Mouse (Mus musculus): ENCODE measurements around the gene Simc1. TPM values are rescaled to one million over a fixed set of nuclear protein-coding genes. Genes with fewer than 3 reads are reported as not detected.
A peak's percentile ranks its signal among the peaks of the same experiment; 100 is the strongest.

Simc1 gene
- total RNA-seq, 2 experiments from 2014 or later, result 2.0 to 2.4 TPM

DNA sequence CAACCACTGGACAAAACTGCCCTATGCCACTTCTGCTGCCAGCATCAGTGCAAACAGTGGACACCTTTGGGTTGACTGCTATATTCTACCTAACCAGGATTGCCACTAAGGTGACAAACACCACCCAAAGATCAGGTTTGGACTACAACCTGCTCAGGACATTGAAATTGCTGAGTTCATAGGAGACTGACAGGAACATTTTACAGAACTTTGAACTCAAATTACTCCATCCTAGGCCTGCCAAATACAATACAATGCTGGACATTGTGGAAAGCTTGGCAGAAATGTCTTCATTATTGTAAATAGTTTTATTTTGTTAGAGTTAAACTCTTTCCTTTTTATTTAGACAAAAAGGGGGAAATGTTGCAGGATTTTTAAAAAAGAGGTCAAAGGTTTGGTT is 17.6 kb downstream of the Simc1 start:
- intact Hi-C loops (cut with DNase I), result no loop called here
- DNase-seq (ENCODE audit: low spot score), result no peak

- no peak for DNase-seq (ENCODE audit: low spot score)
- intact Hi-C loops (cut with DNase I), result no loop called here
Measured at GRCm38 (mm10) chr13:54527140-54527539, 23.6 kb downstream of the Simc1 start.

DNA sequence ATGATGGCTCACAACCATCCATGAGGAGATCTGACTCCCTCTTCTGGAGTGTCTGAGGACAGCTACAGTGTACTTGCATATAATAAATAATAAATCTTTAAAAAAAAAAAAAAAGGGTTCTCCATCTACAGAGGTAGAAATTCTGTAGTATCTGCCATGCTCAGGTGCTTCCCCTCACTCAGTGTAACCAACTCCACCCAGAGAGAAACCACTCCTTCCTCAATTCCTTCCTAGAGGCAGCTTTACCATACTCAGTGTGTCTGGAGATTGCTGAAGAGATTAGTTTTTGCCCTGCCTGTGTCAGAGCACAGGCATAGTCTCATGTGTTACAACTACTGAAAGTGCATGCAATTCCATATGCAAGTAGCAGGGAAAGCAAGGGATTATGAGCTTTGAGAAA is 28.6 kb downstream of the Simc1 start:
- DNase-seq (ENCODE audit: low spot score), result no peak
- intact Hi-C loops (cut with DNase I), result no loop called here

- no peak for DNase-seq (ENCODE audit: low spot score)
Measured at GRCm38 (mm10) chr13:54548036-54548435, 44.5 kb downstream of the Simc1 start.

DNA sequence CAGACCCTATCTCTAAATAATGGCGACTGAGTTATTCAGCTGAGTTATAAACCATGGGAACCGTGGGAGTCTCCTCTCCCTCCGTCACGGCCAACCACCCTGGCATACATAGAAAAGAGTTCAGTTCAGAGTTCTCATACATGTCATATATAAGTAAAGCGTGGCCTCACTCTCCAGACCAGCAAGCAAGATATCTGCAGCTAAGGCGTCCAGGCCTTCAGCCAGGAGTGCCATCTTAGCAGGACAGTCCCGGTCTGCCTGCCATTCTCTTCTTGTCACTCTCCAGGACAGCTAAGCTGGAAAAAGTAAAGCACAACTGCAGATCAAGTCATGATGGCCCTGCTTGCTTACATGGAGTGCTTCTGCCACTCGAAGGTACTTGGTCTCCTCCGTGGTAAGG is 52.6 kb downstream of the Simc1 start:
- intact Hi-C loops (cut with DNase I), result no loop called here
- DNase-seq (ENCODE audit: low spot score), result no peak

More at GRCm38 (mm10) chr13:54548036-54548435, 44.5 kb downstream of the Simc1 start:
- intact Hi-C loops (cut with DNase I), result no loop called here

GRCm38 (mm10) chr13:54556796-54557195 is 53.2 kb downstream of the Simc1 start:
- no peak for DNase-seq (ENCODE audit: low spot score)
- intact Hi-C loops (cut with DNase I), result no loop called here

GRCm38 (mm10) chr13:54557652-54558051 is 54.1 kb downstream of the Simc1 start:
- no peak for DNase-seq (ENCODE audit: low spot score)
- intact Hi-C loops (cut with DNase I), result no loop called here

- DNase-seq (ENCODE audit: low spot score), result no peak
- intact Hi-C loops (cut with DNase I), result no loop called here
Measured at GRCm38 (mm10) chr13:54559656-54560055, 56.1 kb downstream of the Simc1 start.

GRCm38 (mm10) chr13:54560608-54561007 is 57.0 kb downstream of the Simc1 start:
- intact Hi-C loops (cut with DNase I), result no loop called here
- DNase-seq (ENCODE audit: low spot score), result no peak

DNA sequence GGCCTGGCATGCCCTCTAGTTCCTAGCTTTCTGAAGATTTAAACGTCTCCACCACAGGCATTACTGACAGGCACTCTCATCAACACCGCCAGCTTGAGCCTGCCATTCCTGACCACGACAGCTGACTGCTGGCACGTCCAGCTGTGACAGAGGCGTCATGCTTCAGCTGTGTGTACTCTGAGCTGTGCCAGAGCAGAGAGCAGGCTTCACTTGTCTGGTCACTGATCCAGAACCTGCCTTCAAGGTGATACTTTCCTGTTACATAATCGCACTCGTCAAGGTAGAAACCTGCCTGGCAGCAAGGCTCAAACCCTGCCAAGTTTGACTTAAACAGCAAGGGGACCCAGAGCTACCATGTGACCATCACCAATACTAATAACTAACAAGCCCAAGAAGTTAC is 59.0 kb downstream of the Simc1 start:
- intact Hi-C loops (cut with DNase I), result no loop called here
- no peak for DNase-seq (ENCODE audit: low spot score)

DNA sequence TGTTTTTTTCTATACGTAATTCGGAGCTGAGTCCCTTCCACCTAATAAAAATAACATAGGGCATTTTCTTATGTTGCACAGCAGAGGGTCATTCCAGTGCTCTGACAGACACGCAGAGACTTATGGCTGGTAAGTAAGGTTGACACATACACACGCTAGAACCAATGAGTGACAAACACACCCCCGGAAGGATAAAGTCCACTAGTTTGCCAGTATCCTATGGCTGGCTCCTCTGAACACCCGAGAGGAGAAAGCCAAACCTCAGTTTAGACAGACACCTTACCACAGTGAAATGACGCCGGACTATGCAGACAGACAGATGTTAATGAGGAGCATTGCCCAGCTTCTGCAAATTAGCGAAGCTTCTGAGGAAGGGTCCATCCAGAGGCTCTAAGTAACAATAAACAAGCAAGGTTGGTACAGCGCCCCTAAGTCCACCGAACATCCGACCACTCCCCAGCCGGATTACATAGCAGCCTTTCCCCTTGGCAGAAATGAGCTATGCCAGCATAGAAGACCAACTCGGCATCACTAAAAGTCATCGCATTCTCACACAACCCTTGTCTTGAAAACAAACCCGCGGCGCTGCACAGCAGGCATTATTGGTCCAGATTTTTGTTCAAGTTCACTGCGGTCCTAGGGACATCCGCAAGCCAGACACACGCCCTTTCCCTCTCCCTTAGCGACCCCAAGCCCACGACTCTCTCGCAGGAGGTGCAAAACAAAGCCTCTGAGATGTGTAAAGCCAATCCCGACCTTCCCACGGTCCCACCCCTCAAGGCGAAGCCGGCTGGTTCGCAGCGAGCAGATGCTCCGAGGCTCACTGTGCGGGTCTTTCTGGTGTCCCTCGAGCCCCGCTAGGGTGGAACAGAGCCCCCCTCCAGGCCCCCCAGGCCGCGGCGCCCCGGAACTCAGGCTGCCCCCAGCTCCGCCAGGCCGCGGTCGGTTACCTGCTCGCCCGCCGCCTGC is 60.9 kb downstream of the Simc1 start:
- no peak for DNase-seq (ENCODE audit: low spot score)
- intact Hi-C loops (cut with DNase I), result loop anchor here (2.0 kb wide), 2 partner anchors 24 to 56 kb away; partner anchors contain the start of gene Faf2

DNA sequence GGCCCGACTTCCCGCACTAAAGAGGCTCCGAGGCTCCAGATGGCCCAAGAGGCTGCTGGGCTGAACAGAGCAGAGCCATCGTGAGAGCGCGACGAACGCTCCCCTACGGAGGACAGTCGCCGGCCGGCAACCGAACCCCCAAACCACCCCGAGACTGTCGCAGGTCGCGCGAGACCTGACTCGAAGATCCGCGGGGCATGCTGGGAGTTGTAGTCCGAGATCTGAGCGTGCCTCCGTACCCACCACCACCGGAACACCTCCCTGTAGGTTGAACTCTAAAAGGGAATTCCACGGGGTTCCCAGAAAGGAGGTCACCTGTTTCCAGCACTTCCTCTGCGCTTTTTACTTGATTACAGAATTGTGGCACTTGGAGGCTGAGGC is 61.6 kb downstream of the Simc1 start, which contains the start of gene 4833439L19Rik:
TSS of gene 4833439L19Rik (minus strand) at position 235 of the 381 bp plus-strand sequence.
- intact Hi-C loops (cut with DNase I), result loop anchor here (2.0 kb wide), 2 partner anchors 24 to 56 kb away; partner anchors contain the start of gene Faf2
- peak; percentile 86 for DNase-seq (ENCODE audit: low spot score)

DNA sequence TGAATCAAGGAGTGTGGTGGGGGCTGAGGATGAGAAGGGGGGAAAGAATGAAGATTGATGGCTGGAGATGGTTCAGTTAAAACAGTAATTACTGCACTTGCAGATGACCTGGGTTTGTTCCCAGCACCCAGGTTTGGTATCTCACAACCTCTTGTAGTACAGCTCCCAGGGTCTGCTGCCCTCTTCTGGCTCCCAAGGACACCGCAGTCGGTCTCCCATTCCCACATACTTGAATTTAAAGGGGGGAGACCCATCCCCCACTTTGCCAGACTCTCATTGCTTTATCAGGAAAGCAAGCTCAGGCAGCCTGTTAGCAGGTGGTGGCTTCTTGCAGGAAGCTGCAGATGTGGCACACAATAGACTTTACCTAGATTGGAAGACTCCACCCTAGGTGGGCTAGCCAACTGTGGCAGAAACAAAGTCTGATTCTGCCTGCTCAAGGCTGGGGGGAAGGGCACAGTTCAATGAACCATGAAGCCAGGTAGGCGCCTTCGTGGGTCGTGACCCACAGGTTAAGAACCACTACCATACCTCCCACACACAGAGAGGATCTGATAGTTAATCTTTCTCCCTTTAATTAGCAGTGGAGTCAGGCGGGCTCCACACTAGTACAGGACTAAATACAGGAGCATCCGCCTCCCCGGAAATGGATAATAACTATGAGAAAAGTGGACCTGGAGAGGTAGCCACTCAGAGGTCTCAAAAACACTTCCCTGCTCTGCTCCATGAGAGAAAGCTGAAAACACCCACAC is 62.2 kb downstream of the Simc1 start:
- intact Hi-C loops (cut with DNase I), result loop anchor here (2.0 kb wide), 2 partner anchors 23 to 55 kb away; partner anchors contain the start of gene Faf2
- no peak for DNase-seq (ENCODE audit: low spot score)

GRCm38 (mm10) chr13:54568380-54568779 is 64.8 kb downstream of the Simc1 start:
- intact Hi-C loops (cut with DNase I), result no loop called here
- no peak for DNase-seq (ENCODE audit: low spot score)

DNA sequence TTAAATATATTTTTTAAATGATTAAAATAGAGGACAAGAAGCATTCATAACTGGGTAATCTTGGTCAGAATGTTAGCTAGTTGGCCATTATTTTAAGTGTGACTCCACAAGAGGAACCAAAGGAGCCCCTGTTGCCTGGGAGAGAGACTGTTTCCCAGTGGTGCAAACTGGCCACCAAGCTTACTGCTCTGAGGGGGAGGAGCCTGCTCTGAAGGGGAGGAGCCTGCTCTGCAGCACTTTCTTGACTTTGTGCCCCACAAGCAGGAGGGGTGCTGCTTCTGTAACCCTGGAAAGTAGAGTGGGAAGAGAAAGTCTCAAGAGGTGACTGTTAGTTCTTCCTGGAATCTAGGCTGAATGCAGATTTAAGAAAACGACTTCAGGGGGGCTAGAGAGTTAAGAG is 65.7 kb downstream of the Simc1 start:
- intact Hi-C loops (cut with DNase I), result no loop called here
- DNase-seq (ENCODE audit: low spot score), result no peak

DNA sequence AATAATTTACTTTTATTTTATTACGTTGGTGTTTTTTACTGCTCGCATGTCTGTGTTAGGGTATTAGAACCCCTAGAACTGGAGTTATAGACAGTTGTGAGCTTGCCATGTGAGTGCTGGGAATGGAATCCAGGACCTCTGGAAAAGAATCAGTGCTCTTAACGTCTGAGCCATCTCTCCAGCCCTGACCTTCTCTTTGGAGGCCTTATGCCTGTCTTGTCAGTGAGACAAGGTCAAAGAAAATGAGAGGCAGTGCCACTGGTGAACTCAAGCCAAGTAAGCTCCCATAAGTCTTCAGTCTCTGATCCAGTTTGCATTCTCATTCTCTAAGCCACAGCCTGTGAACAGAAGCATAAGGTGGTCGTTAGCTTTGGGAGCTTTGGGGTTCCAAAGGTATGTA is 67.2 kb downstream of the Simc1 start:
- no peak for DNase-seq (ENCODE audit: low spot score)
- intact Hi-C loops (cut with DNase I), result no loop called here

DNA sequence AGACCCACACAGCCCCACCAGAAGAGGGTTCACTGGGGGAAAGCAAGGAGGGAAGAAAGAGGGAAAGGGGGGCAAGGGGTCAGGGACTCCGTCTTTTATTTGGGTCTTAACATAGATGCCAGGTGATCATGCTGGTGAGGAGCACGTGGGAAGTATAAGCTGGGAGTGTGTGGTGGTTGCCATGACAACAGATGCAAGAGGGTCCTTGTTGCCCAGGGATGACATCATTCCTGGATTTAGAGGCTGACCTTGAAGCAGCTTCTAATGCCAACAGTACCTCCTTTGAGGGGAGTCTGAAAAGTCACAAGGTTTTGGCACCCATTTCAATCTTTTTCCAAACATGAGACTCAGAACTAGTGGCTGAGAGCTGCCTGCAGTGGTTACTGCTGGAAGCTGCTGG is 68.1 kb downstream of the Simc1 start:
- no peak for DNase-seq (ENCODE audit: low spot score)
- intact Hi-C loops (cut with DNase I), result no loop called here

- DNase-seq (ENCODE audit: low spot score), result no peak
- intact Hi-C loops (cut with DNase I), result no loop called here
Measured at GRCm38 (mm10) chr13:54572621-54573020, 69.0 kb downstream of the Simc1 start.

DNA sequence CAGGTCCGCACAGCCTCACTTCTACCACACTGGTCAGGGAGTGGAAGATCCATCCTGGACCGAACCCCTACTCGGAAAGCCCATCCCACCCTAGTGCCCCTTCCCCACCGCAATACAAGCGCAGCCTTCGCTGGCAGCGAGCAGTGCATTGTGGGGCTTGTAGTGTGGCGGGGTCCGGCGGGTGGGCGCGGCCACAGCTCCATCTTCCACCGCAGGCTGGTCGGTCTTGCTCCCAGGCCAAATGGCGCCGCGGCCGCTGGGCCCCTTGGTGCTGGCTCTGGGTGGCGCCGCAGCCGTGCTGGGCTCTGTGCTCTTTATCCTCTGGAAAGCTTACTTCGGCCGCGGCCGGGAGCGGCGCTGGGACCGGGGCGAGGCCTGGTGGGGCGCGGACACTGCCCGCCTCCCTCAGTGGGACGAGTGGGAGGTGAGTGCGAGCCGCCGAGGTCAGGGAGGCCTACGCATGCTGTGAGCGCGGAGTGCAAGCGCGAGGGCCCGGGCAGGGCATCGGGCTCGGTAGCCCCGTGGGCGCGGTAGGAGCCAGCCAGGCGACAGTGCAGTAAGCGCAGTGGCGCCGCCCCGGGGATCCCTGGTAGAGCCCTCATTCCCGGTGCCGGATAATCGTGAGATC is 71.4 kb downstream of the Simc1 start, which contains the start of gene Arl10:
TSS of gene Arl10 (plus strand) at position 162 of the 628 bp plus-strand sequence.
- intact Hi-C loops (cut with DNase I), result loop anchor here (5.0 kb wide), 1 partner anchor 47 kb away; the partner anchor contains the start of gene Faf2
- peak; percentile 61 for DNase-seq (ENCODE audit: low spot score)

DNA sequence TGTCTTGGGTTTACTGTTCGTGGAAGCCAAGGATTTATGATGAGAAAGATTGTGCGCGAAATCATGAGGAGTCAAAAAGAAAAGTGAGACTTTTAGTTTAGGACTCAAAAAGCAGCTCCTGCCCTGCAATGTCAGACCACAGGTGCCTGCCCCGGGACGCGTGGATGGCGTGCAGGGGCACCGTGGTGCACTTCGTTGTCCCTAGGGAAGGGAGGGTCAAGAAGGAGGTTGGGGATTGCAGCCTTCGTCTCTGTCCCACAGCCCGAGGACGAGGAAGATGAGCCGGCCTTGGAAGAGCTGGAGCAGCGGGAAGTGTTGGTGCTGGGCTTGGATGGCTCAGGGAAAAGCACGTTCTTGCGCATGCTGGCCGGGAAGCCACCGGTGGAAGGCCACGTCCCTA is 71.9 kb downstream of the Simc1 start:
- DNase-seq (ENCODE audit: low spot score), result no peak
- intact Hi-C loops (cut with DNase I), result loop anchor here (5.0 kb wide), 1 partner anchor 47 kb away; the partner anchor contains the start of gene Faf2
